Mouse (Mus musculus) retina, embryonic 14.5 days (tissue): ENCODE results near the gene Gne.

Source experiments
- DNase-seq: peaks from one replicate; pipeline ENCODE4 v3.0.0-alpha.2; 2015; ENCODE audit warnings: low spot score

Gne gene

GRCm38 (mm10) chr4:44083945-44084344 lies at the start of gene Gne:
TSS of gene Gne (minus strand) at chr4:44084177.
- DNase-seq, result no peak

GRCm38 (mm10) chr4:44126805-44127204 lies 42.8 kb upstream of the Gne start:
- no peak for DNase-seq

GRCm38 (mm10) chr4:44119410-44120201 lies 35.6 kb upstream of the Gne start:
- peak; percentile 82 for DNase-seq

- DNase-seq, result no peak
These were observed 31.1 kb upstream of the Gne start for GRCm38 (mm10) chr4:44115046-44115445.

- DNase-seq, result no peak
These were observed 29.6 kb upstream of the Gne start for GRCm38 (mm10) chr4:44113393-44114138.

- DNase-seq, result no peak
These were observed 28.8 kb upstream of the Gne start for GRCm38 (mm10) chr4:44112741-44113140.

- no peak for DNase-seq
These were observed 26.8 kb upstream of the Gne start for GRCm38 (mm10) chr4:44110771-44111170.

GRCm38 (mm10) chr4:44108297-44108696 lies 24.3 kb upstream of the Gne start:
- DNase-seq, result no peak

GRCm38 (mm10) chr4:44107339-44107738 lies 23.4 kb upstream of the Gne start:
- DNase-seq, result no peak

GRCm38 (mm10) chr4:44106297-44106821 lies 22.4 kb upstream of the Gne start:
- DNase-seq, result no peak

- DNase-seq, result no peak
These were observed 20.4 kb upstream of the Gne start for GRCm38 (mm10) chr4:44104195-44104917.

GRCm38 (mm10) chr4:44103620-44104019 lies 19.6 kb upstream of the Gne start:
- DNase-seq, result no peak

GRCm38 (mm10) chr4:44097576-44098335 lies 13.8 kb upstream of the Gne start:
- no peak for DNase-seq

- DNase-seq, result no peak
These were observed 10.5 kb upstream of the Gne start for GRCm38 (mm10) chr4:44094475-44094874.

GRCm38 (mm10) chr4:44092359-44092758 lies 8.4 kb upstream of the Gne start:
- no peak for DNase-seq

- no peak for DNase-seq
These were observed 1.6 kb upstream of the Gne start for GRCm38 (mm10) chr4:44085566-44085965.

- DNase-seq, result no peak
These were observed 787 bp upstream of the Gne start for GRCm38 (mm10) chr4:44084602-44085325.

- no peak for DNase-seq
These were observed 5.5 kb downstream of the Gne start for GRCm38 (mm10) chr4:44078358-44078933.

GRCm38 (mm10) chr4:44074422-44074821 lies 9.6 kb downstream of the Gne start:
- no peak for DNase-seq

GRCm38 (mm10) chr4:44073799-44074198 lies 10.2 kb downstream of the Gne start:
- no peak for DNase-seq
